Mouse (Mus musculus) forebrain, embryonic 13.5 days (tissue): ENCODE measurements around the gene Hist1h2ai. TPM values are rescaled to one million over a fixed set of nuclear protein-coding genes. Genes with fewer than 3 reads are reported as not detected.
A peak's percentile ranks its signal among the peaks of the same experiment; 100 is the strongest.
"Not testable (repeated sequence)": the region's sequence is repeated elsewhere in the genome, so short reads cannot be mapped to it uniquely, and the experiment has no call there.

Experiments
- ATAC-seq: fragments of 200-750 bp; cut with Nextera tagmentation; 2 replicates; pipeline ENCODE4 v1.8.0; 2017
- H3K27ac ChIP-seq: fragments of 300-500 bp; sonication (generic); 2 replicates; pipeline ENCODE4 v1.5.1; 2015; ENCODE audit warnings: inconsistent platforms, mild to moderate bottlenecking, moderate library complexity
- H3K27me3 ChIP-seq: fragments of 300-500 bp; sonication (generic); 2 replicates; pipeline ENCODE4 v1.6.1; 2015; ENCODE audit warnings: mild to moderate bottlenecking, inconsistent platforms
- H3K36me3 ChIP-seq: fragments of 300-500 bp; sonication (generic); 2 replicates; pipeline ENCODE4 v1.6.1; 2015; ENCODE audit warnings: mild to moderate bottlenecking, inconsistent platforms; ENCODE audit not compliant: poor library complexity, severe bottlenecking
- H3K4me1 ChIP-seq: fragments of 300-500 bp; sonication (generic); 2 replicates; pipeline ENCODE4 v1.6.1; 2015; ENCODE audit warnings: inconsistent platforms
- H3K4me2 ChIP-seq: fragments of 300-500 bp; sonication (generic); 2 replicates; pipeline ENCODE4 v1.6.1; 2015; ENCODE audit warnings: inconsistent platforms, mild to moderate bottlenecking, moderate library complexity
- H3K4me3 ChIP-seq: fragments of 300-500 bp; sonication (generic); 2 replicates; pipeline ENCODE4 v1.5.1; 2015; ENCODE audit warnings: mild to moderate bottlenecking, inconsistent platforms
- H3K9ac ChIP-seq: fragments of 300-500 bp; sonication (generic); 2 replicates; pipeline ENCODE4 v1.6.1; 2015; ENCODE audit warnings: mild to moderate bottlenecking, inconsistent platforms
- H3K9me3 ChIP-seq: fragments of 300-500 bp; sonication (generic); replicated peaks from 2 replicates; pipeline ENCODE4 v1.6.1; 2016; ENCODE audit warnings: inconsistent platforms
- WGBS: fragments of 180-500 bp; shearing (Covaris S2); methylation state at CpG from one replicate; pipeline ENCODE4 v1.1.7; 2015; 5-methylcytosine and 5-hydroxymethylcytosine counted together
- polyA plus RNA-seq: library from polyadenylated mRNA; unstranded; fragments of >200 nt; fragmentation: Nextera tagmentation; extraction: Ambion mirVana; gene quantifications from 2 replicates; pipeline ENCODE4 v1.2.1, GENCODE M21; 2015

Hist1h2ai gene
- polyA plus RNA-seq, 1 experiment from 2014 or later = 32.4 TPM

DNA sequence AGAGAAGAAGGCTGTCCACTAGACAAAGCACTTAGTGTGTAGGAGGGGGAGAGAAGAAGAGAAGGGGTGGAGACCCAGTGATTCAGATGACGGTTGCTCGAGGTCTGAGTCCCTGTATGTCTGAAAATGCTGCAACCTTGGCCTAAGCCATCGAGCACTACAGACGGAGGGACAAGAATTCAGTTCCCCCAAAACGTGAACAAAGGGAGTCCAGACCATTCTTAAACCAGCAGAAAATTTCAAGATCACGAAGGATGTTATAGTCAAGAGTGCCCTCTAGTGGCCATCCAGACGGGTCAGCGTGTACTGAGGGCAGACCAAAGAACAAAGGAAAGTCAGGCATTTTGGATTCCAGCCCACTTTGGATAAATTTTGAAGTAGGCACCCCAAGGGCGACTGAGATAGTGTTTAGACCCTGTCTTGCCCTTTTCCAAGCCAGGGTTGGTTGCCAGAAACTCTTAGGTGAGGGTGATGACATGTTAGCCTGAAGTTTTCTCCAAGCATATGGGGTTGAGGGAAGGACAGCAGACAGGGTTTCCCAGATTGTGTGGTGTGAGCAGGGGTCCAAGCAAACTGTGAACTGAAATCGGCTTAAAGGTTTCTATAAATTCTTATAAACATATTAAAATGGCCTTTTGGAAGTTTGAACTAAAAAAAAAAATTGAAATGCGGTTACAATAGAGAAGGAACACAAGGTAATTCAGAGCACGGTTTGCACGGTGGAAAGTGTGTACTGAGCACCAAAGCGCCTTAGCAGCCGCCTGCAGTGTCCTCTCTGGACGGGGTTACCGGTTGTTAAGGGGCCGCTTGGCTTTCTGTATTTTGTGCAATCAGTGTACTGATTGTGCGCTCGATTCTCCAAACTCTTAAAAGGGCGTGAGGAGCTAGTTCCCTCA, 18.0 kb downstream of the Hist1h2ai start:
- H3K4me1 ChIP-seq = peaks cover 12% of the 10 kb centered on the region
- 0% methylated on average over 21 of the region's 21 CpGs for WGBS
- peak overlapping the region; percentile 99 for H3K27ac ChIP-seq
- H3K36me3 ChIP-seq = no peaks in the 10 kb centered on the region
- peak overlapping the region; percentile 54 for H3K4me3 ChIP-seq
- no peaks in the 10 kb centered on the region for H3K27me3 ChIP-seq
- peak overlapping the region; percentile 79 for H3K9ac ChIP-seq
- peak overlapping the region; percentile 70 for H3K4me2 ChIP-seq
- no peaks in the 10 kb centered on the region for H3K9me3 ChIP-seq
- ATAC-seq = peak; percentile 79

DNA sequence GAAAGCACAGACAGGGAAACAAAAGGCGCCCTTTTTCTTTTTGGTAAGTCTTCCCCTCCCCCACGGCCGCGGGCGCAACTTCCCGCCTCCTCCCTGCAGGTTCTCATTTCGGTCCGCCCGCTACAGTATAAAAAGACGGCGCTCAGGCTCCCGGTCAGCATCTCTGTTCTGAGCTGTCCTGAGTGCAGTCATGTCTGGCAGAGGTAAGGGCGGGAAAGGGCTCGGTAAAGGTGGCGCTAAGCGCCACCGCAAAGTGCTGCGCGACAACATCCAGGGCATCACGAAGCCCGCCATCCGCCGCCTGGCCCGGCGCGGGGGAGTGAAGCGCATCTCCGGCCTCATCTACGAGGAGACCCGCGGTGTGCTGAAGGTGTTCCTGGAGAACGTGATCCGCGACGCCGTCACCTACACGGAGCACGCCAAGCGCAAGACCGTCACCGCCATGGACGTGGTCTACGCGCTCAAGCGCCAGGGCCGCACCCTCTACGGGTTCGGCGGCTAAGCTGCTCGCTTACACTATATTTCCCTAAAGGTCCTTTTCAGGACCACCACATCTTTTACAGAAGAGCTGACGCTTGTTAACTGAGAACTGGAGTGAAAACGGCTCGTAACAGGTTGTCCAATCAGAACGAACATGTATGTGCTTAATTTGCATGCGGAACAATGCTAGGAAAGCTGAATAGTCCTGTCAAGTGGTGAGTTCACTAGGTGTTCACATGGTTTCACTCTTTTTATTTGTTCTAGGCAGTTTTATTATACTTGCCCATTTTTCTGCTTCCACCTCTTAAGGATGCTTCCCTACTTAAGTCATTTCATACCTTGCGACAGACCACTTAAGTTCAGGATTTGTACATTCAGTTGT, 18.9 kb downstream of the Hist1h2ai start, which contains the start of gene Hist1h4j:
Hist1h4j (plus strand) TSS at position 159 of the 862 bp plus-strand sequence.
- not testable (repeated sequence) for H3K9me3 ChIP-seq, H3K36me3 ChIP-seq, H3K27me3 ChIP-seq
- under 1% methylated on average over 49 of the region's 56 CpGs for WGBS
- ATAC-seq = peak; percentile 92
- peak within 1 kb of the TSS; percentile 54 for H3K4me3 ChIP-seq
- H3K9ac ChIP-seq = peak within 1 kb of the TSS; percentile 79
- H3K4me1 ChIP-seq = peaks cover 12% of the 10 kb centered on the region
- peak within 1 kb of the TSS; percentile 99 for H3K27ac ChIP-seq
- peak within 1 kb of the TSS; percentile 70 for H3K4me2 ChIP-seq

DNA sequence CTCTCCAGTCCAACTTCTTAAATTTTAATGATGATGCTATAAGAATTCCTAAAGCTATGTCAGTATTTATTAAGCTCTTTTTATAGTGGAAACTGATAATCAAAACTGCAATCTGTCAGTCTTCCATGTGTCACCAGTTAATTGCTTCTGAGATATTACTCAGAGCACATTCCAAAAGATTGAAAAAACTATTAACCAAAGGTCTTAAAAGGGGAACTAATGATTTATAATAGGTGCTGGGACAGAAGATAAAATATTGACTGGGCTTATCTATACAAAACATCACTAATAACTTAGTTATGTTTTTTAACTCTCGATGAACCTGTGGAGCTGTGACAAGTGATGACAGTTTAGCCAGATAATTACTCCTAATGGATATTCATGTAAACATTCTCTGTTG, 28.8 kb downstream of the Hist1h2ai start:
- ATAC-seq = no peak

DNA sequence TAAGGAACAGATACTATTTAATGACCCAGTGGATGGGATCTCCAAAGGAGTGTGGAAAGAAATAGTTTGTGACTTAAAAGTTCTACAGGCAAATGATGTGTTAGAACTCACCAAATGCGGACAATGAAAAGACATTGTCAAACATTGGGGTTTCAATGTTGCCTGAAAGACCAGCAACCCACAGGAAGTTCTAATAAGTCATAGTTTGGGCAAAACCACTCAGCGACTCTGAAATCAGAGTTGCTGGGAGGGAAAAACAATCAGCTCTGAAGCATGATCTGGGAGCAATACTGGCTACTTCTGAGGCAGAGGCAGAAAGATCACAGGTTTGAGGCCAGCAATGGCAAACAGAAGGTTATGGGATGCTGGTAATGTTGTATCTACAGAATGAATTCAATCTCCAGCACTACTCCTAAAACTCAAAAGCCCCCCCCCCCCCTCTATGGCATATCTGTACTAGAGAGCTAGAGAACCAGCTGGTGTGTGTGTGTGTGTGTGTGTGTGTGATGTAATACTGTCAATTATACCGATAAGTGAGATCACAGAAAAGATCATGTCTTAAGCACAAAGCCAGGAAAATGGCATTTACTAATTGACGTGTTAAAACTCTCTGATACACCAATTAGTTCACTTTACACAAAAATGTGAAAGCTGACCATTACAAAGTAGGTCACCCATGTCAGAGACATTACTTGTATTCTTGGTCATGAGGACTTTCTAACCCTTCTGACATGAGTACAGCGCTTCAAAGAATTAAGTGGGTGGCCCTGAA, 33.4 kb downstream of the Hist1h2ai start:
- no peak for ATAC-seq
- H3K4me3 ChIP-seq = peak overlapping the region; percentile 62
- H3K36me3 ChIP-seq = no peaks in the 10 kb centered on the region
- peak overlapping the region; percentile 95 for H3K27ac ChIP-seq
- H3K4me2 ChIP-seq = peak overlapping the region; percentile 84
- H3K9ac ChIP-seq = peak overlapping the region; percentile 82
- peaks cover 35% of the 10 kb centered on the region for H3K4me1 ChIP-seq
- 3% methylated on average over 5 of the region's 5 CpGs for WGBS
- no peaks in the 10 kb centered on the region for H3K9me3 ChIP-seq
- no peaks in the 10 kb centered on the region for H3K27me3 ChIP-seq

More for the DNA sequence above, 28.8 kb downstream of the Hist1h2ai start:
- Histone ChIP-seq H3K27me3 (no peaks in the 10 kb centered on the region), H3K4me3 (no peak overlapping the region), H3K9ac (no peak overlapping the region), H3K4me2 (no peak overlapping the region), H3K4me1 (peaks cover 21% of the 10 kb centered on the region), H3K9me3 (no peaks in the 10 kb centered on the region), H3K36me3 (no peaks in the 10 kb centered on the region), H3K27ac (no peak overlapping the region)
- 90% methylated on average over 1 of the region's 1 CpGs for WGBS

DNA sequence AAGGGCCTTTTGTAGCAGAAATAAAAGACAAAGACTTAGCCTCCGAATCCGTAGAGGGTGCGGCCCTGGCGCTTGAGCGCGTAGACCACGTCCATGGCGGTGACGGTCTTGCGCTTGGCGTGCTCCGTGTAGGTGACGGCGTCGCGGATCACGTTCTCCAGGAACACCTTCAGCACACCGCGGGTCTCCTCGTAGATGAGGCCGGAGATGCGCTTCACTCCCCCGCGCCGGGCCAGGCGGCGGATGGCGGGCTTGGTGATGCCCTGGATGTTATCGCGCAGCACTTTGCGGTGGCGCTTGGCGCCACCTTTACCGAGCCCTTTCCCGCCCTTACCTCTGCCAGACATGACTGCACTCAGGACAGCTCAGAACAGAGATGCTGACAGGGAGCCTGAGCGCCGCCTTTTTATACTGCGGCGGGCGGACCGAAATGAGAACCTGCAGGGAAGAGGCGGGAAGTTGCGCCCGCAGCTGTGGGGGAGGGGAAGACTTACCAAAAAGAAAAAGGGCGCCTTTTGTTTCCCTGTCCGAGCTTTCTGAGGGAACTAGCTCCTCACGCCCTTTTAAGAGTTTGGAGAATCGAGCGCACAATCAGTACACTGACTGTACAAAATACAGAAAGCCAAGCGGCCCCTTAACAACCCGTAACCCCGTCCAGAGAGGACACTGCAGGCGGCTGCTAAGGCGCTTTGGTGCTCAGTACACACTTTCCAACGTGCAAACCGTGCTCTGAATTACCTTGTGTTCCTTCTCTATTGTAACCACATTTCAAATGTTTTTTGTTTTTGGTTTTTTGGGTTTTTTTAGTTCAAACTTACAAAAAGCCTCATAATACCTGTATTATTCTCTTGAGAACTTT, 34.2 kb downstream of the Hist1h2ai start, which contains the start of gene Hist1h4k:
Hist1h4k (minus strand) TSS at position 347 of the 859 bp plus-strand sequence.
- H3K9me3 ChIP-seq, H3K36me3 ChIP-seq, H3K27me3 ChIP-seq: not testable (repeated sequence)
- Histone ChIP-seq H3K27ac (peak within 1 kb of the TSS; percentile 96), H3K4me2 (peak within 1 kb of the TSS; percentile 84), H3K4me3 (peak within 1 kb of the TSS; percentile 62), H3K9ac (peak within 1 kb of the TSS; percentile 82), H3K4me1 (peaks cover 40% of the 10 kb centered on the region)
- under 1% methylated on average over 41 of the region's 56 CpGs for WGBS
- ATAC-seq = peak; percentile 86

DNA sequence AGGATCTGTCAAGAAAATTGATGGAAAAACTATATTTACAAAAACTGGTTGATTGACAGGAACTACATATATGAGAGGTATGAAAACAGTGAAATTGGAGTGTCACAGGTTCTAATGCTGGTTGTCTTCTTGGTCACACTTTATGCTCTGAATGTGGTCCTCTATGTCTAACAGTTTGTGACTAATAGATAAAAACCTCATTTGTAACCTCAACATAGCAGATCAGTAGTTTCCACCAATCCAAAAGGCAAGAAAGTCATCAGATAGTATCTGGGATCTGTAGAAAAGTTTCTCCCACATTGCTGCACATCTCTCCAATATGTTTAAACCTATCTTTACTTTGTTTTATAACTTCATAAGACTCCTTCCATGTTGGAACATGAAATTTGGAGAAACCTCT, 35.2 kb downstream of the Hist1h2ai start:
- Histone ChIP-seq H3K4me1 (peaks cover 43% of the 10 kb centered on the region), H3K9me3 (no peaks in the 10 kb centered on the region), H3K9ac (no peak overlapping the region), H3K4me3 (no peak overlapping the region), H3K27me3 (no peaks in the 10 kb centered on the region), H3K27ac (peak overlapping the region; percentile 96), H3K36me3 (no peaks in the 10 kb centered on the region), H3K4me2 (no peak overlapping the region)
- ATAC-seq = no peak

DNA sequence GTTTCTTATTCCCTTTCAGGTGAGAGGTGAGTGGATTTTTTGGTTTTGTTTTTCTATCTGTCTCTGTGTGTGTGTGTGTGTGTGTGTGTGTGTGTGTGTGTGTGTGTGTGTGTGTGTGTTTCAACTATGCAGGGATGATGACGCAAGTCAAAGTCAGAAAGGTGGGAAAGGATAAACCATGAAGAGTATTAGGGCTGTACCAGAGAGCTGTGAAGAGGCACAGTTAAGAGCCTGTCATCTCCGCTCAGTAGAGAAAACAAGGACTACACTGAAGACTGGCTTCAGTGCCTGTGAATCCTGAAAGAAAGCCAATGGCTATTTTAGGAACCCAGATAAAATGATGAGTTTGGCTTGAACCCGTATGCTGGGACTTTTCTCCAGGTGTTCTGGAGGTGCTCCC, 35.6 kb downstream of the Hist1h2ai start:
- Histone ChIP-seq H3K27ac (peak overlapping the region; percentile 96), H3K27me3 (no peaks in the 10 kb centered on the region), H3K36me3 (no peaks in the 10 kb centered on the region), H3K9me3 (no peaks in the 10 kb centered on the region), H3K4me3 (peak overlapping the region; percentile 47; the same call in 1 of the 2 replicates), H3K9ac (peak overlapping the region; percentile 26; the same call in 1 of the 2 replicates), H3K4me2 (peak overlapping the region; percentile 74; the same call in 1 of the 2 replicates), H3K4me1 (peaks cover 43% of the 10 kb centered on the region)
- no peak for ATAC-seq
- WGBS = 72% methylated on average over 3 of the region's 3 CpGs

DNA sequence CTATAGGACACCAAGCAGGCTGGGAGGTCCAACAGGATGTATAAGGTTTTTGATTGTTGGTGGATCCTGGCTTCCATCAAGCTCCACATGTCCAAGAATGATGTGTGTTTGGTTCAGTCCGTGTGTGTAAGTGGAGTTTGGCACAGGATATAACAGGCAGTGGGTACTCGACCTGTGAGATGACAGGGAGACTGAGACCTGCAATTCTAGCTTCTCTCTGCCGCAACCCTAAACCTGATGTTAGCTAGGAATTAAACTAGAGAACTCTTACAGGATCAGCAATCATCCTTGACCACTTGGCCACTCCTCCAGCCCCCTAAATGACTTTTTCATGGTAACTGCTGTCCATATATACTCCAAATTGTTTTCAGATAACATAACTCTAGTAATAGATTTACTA, 36.1 kb downstream of the Hist1h2ai start:
- Histone ChIP-seq H3K27me3 (no peaks in the 10 kb centered on the region), H3K36me3 (no peaks in the 10 kb centered on the region), H3K4me2 (peak overlapping the region; percentile 74), H3K4me1 (peaks cover 40% of the 10 kb centered on the region), H3K9ac (peak overlapping the region; percentile 26; the same call in 1 of the 2 replicates), H3K9me3 (no peaks in the 10 kb centered on the region), H3K4me3 (peak overlapping the region; percentile 47; the same call in 1 of the 2 replicates), H3K27ac (peak overlapping the region; percentile 96)
- 49% methylated on average over 3 of the region's 3 CpGs for WGBS
- no peak for ATAC-seq

DNA sequence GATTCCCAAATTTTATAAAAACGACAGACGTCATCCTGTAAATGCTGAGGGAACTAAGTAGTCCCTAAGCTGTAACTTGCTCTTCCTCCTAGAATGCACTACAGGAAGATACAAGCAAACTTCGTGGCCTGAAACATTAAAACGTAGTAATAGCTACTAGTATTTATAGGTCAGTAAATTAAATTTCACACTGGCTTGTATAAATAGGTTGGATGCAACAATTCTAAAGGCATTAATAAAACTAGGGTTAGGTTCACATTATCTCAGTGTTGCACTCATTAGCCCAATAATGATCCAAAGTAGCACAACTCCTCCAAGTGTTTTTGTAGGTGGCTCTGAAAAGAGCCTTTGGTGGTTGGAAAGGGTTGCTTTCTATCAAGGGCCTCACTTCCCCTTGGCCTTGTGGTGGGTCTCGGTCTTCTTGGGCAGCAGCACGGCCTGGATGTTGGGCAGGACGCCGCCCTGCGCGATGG, 36.9 kb downstream of the Hist1h2ai start:
- Histone ChIP-seq H3K9me3 (no peaks in the 10 kb centered on the region), H3K4me2 (peak overlapping the region; percentile 74), H3K27ac (peak overlapping the region; percentile 96), H3K27me3 (no peaks in the 10 kb centered on the region), H3K36me3 (no peaks in the 10 kb centered on the region), H3K9ac (peak overlapping the region; percentile 80), H3K4me3 (peak overlapping the region; percentile 47), H3K4me1 (peaks cover 36% of the 10 kb centered on the region)
- WGBS = 1% methylated on average over 10 of the region's 10 CpGs
- no peak for ATAC-seq

DNA sequence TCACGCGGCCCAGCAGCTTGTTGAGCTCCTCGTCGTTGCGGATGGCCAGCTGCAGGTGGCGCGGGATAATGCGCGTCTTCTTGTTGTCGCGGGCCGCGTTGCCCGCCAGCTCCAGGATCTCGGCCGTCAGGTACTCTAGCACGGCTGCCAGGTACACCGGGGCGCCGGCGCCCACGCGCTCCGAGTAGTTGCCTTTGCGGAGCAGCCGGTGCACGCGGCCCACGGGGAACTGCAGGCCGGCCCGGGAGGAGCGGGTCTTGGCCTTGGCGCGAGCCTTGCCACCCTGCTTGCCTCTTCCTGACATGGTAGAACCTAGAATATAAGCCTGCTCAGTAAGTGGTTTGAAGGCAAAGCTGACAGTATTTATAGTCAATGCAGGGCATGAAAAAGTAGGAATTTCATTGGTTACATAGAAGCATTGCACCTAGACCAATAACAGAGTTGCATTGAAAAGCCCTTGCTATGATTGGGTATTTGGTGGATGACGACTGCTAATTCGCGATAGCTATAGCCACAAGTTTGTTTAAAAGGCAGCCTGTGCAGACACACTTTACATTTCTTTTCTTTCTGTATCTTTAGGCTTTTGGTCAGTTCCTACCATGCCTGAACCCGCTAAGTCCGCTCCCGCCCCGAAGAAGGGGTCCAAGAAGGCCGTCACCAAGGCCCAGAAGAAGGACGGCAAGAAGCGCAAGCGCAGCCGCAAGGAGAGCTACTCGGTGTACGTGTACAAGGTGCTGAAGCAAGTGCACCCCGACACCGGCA, 37.5 kb downstream of the Hist1h2ai start, which contains the start of the genes Hist1h2ak and Hist1h2bn:
Hist1h2ak (minus strand) TSS at position 304 of the 762 bp plus-strand sequence.
Hist1h2bn (plus strand) TSS at position 600 of the 762 bp plus-strand sequence.
- not testable (repeated sequence) for H3K36me3 ChIP-seq, H3K27me3 ChIP-seq, H3K9me3 ChIP-seq
- Histone ChIP-seq H3K4me1 (peaks cover 32% of the 10 kb centered on the region), H3K4me2 (peak within 1 kb of the TSS; percentile 74), H3K9ac (peak within 1 kb of the TSS; percentile 80), H3K4me3 (peak within 1 kb of the TSS; percentile 47), H3K27ac (peak within 1 kb of the TSS; percentile 96)
- WGBS = under 1% methylated on average over 45 of the region's 50 CpGs
- ATAC-seq = peak; percentile 95
